Mouse (Mus musculus) Muller cell, postnatal 12 days (primary cell): Measurements from ENCODE around the gene Ptpru.
A peak's percentile ranks its signal among the peaks of the same experiment; 100 is the strongest.

Experiments
- DNase-seq: peaks from one replicate; pipeline ENCODE4 v3.0.0-alpha.2; 2015; ENCODE audit errors: inconsistent ontology term

Gene Ptpru

GRCm38 (mm10) chr4:131786800-131787199 lies 51.3 kb downstream of the Ptpru start:
- DNase-seq: no peak

DNA sequence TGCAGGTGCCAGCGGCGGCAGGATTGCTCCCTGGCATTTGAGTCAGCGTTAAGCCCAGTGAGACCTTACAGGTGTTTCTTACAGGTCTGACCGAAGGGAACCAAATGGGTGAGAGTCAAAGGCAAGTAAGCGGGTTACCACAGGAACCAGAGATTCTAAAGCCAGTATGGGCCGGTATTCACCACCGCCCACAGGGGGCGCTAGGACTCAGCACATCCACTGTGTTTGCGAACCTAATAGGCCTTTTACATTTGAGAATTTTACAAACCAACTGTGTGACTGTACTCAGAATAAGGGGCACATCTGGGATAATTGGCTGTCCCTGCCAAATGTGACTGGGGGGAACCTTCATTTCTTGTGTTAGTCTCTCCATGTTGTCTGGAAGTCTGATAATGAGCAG lies 54.1 kb downstream of the Ptpru start:
- DNase-seq: peak; percentile 68

DNA sequence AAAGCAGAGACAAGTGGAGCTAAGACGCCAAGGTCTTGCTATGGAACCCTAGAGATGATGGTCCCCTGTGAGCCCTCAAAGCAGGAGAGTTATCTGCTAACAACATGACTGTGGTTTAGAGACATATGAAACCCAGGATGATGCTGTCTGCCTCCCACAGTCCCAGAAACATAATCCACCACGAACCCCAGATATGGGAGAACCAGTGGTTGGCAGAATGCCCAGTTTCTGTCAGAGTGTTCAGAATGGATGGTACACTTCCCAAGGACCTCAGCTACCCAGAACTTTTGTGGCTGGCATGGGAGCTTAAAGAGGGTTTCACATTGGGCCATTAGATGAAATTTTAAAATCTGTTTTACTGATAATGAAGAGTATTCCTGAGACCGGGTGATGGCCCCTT lies 57.1 kb downstream of the Ptpru start:
- no peak for DNase-seq

GRCm38 (mm10) chr4:131778616-131779275 lies 59.3 kb downstream of the Ptpru start:
- DNase-seq: no peak

DNA sequence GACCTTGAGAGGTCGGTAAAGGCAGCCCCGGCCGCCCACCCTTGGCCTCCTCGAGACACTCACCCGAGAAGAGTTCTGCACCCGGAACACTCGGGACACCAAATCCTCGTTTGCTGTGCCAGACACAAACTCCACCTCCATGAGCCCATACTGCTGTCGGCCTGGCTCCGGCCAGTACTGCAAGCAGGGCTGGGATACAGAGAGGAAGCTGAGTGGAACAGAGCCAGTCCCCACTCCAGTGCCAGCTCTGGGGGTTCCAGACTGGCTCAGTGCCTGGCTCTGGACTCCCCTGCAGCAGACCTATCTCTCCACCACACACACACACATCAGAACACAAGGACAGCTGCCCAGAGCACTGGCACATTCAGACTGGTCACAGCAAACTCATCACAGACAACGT lies 66.7 kb downstream of the Ptpru start:
- DNase-seq: no peak

- no peak for DNase-seq
Observed at GRCm38 (mm10) chr4:131763911-131764310, 74.2 kb downstream of the Ptpru start.

- DNase-seq: no peak
Observed at GRCm38 (mm10) chr4:131763479-131763878, 74.6 kb downstream of the Ptpru start.

DNA sequence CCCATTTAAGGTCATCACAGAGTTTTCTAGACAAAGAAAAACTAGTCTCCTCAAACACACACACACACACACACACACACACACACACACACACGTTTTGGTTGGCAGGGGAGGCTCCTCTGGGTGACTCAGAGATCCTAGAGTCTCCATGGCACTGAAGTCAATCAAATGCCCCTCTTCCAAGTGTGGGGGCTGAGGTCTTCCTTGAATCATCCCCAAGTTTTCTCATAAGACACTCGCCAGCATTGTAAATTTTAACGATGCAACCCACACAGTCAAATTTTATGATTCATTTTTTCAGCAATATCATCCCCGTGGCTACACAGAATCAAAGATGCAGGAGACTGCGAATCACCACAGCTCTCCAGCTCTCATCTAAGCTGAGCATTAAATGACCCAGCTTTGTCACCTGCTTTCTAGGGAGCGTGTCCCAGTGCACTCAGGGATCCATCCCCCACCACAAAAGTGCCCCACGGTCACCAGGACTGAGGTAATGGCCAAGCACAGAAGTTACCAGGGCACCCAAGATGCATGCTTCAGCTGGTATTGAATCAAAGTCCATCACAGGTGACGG lies 75.8 kb downstream of the Ptpru start:
- DNase-seq: peak; percentile 68

GRCm38 (mm10) chr4:131752204-131752837 lies 85.8 kb downstream of the Ptpru start:
- DNase-seq: no peak

DNA sequence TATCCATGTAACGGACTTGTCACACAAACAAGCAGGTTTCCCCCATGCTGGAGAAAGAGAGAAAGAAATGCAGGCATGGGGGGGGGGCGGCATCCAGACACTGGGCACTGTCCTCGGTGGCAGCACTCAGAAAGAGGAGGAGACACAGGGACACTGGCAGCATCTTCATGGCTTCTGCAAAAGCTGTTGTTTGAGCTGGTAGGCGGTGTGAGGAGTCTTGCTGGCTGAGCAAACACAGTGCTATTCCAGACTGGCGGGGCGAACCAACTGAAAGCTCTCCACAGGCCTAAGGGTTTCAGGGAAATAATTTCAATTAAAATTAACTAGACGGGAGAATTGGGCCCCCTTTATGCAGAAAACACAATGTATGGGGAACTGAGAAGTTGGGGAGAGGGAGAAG lies 86.5 kb downstream of the Ptpru start:
- DNase-seq: no peak

DNA sequence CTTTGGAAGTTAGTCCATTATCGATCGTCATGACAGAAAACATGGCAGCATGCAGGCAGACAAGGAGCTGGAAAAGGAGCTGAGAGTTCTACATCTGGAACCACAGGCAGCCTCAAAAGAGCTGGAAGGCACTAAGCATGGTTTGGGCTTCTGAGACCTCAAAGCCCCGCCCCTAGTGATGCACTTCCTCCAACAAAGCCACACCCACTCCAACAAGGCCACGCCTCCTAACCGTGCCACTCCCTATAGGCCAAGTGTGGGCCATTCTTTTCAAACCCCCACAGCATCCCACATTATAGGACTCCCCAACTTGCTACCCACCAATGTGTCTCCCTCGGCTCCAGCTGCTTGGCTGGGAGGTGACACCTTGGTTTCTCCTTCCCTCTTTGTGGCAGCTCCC lies 88.3 kb downstream of the Ptpru start:
- DNase-seq: no peak

GRCm38 (mm10) chr4:131744685-131745043 lies 93.4 kb downstream of the Ptpru start:
- DNase-seq: no peak

GRCm38 (mm10) chr4:131743831-131744684 lies 94.0 kb downstream of the Ptpru start:
- peak; percentile 16 for DNase-seq

- no peak for DNase-seq
Observed at GRCm38 (mm10) chr4:131743031-131743430, 95.1 kb downstream of the Ptpru start.

GRCm38 (mm10) chr4:131740621-131741020 lies 97.5 kb downstream of the Ptpru start:
- DNase-seq: no peak

- DNase-seq: no peak
Observed at GRCm38 (mm10) chr4:131728628-131729027, 109.5 kb downstream of the Ptpru start.

DNA sequence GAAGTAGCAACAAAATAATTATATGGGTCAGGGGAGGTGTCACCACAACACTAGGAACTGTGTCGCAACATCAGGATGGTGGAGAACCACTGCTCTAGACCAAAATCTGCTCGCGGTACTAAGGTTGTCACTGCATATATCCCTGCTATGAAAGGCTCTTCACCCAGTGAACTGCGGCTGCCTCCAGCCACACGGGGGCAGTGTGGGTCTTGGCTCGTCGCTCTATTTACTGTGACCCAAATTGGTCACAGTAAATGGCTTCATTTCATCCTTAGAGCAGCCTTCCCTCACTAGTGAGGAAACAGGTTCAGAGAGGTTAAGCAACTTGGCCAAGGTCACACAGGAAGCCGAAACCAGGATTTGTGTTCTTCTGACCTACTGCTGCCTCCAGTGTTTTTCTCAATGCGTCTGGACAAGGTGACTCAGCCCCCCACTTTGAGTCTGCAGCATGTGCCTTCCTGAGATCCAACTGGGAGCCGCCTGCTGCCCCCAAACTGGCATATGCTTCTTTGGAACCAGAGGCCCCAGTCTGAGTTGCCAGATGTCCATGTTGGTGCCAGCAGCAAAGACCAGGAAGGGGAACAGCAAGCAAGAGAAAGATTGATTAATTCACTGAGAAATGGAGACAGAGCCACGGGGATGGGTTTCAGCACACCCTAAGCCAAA lies 114.5 kb downstream of the Ptpru start:
- DNase-seq: peak; percentile 49

- peak; percentile 1 for DNase-seq
Observed at GRCm38 (mm10) chr4:131722121-131722841, 115.8 kb downstream of the Ptpru start.

DNA sequence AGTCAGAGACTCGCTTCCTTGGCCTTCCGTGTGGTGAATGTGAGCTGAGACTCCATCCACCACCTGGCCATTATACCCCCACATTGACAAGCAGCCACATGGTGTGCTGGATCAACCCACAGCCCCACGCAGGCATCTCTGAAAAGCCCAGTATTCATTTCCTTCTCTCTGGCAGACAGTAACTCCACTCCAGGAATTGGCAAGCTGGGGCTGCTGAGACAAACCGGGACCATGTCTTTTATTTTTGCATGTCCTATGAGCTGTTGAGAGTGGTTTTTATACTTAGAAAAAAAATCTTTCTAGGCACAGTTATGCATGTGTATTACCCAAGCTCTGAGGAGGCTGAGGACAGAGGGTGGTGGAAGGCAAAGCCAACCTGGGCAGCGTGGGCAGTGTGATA lies 118.9 kb downstream of the Ptpru start:
- DNase-seq: no peak
